Mouse (Mus musculus) heart, embryonic 11.5 days (tissue): Measurements from ENCODE around the gene Acnat2. TPM values are rescaled to one million over a fixed set of nuclear protein-coding genes. Genes with fewer than 3 reads are reported as not detected.
"Not testable (repeated sequence)": the region's sequence is repeated elsewhere in the genome, so short reads cannot be mapped to it uniquely, and the experiment has no call there.

ENCODE experiments used
- ATAC-seq: fragments of 200-750 bp; cut with Nextera tagmentation; replicated peaks from 2 replicates; pipeline ENCODE4 v1.8.0; 2017; ENCODE audit warnings: moderate library complexity; ENCODE audit not compliant: insufficient number of reproducible peaks, low FRiP score, low TSS enrichment
- H3K27ac ChIP-seq: fragments of 300-500 bp; sonication (generic); 2 replicates; pipeline ENCODE4 v1.5.1; 2014; ENCODE audit warnings: mild to moderate bottlenecking, low read depth, low read length
- H3K27me3 ChIP-seq: fragments of 300-500 bp; sonication (generic); 2 replicates; pipeline ENCODE4 v1.6.1; 2014; ENCODE audit warnings: mild to moderate bottlenecking, low read length, mixed read lengths; ENCODE audit not compliant: control insufficient read depth, insufficient read depth
- H3K36me3 ChIP-seq: fragments of 300-500 bp; sonication (generic); 2 replicates; pipeline ENCODE4 v1.6.1; 2014; ENCODE audit warnings: mild to moderate bottlenecking, low read length, moderate library complexity, mixed read lengths; ENCODE audit not compliant: control insufficient read depth, insufficient read depth
- H3K4me1 ChIP-seq: fragments of 300-500 bp; sonication (generic); 2 replicates; pipeline ENCODE4 v1.6.1; 2014; ENCODE audit warnings: low read length; ENCODE audit not compliant: control insufficient read depth, insufficient read depth
- H3K4me2 ChIP-seq: fragments of 300-500 bp; sonication (generic); 2 replicates; pipeline ENCODE4 v1.6.1; 2014; ENCODE audit warnings: mild to moderate bottlenecking, moderate library complexity
- H3K4me3 ChIP-seq: fragments of 300-500 bp; sonication (generic); 2 replicates; pipeline ENCODE4 v1.5.1; 2014; ENCODE audit warnings: low read depth, low read length
- H3K9ac ChIP-seq: fragments of 300-500 bp; sonication (generic); 2 replicates; pipeline ENCODE4 v1.6.1; 2014; ENCODE audit warnings: mild to moderate bottlenecking, low read depth, low read length, moderate library complexity
- H3K9me3 ChIP-seq: fragments of 300-500 bp; sonication (generic); replicated peaks from 2 replicates; pipeline ENCODE4 v1.6.1; 2016; ENCODE audit warnings: low read length; ENCODE audit not compliant: control insufficient read depth
- WGBS: fragments of 180-500 bp; shearing (Covaris S2); extraction: QIAGEN DNeasy Blood & Tissue Kit; methylation state at CpG from one replicate; pipeline ENCODE4 v1.1.7; 2014; ENCODE audit not compliant: insufficient replicate concordance; 5-methylcytosine and 5-hydroxymethylcytosine counted together
- polyA plus RNA-seq: library from polyadenylated mRNA; unstranded; fragments of >200 nt; fragmentation: Nextera tagmentation; extraction: Ambion mirVana; gene quantifications from 2 replicates; pipeline ENCODE4 v1.2.1, GENCODE M21; 2014

Acnat2 gene
- polyA plus RNA-seq = not detected in 2 replicates

DNA sequence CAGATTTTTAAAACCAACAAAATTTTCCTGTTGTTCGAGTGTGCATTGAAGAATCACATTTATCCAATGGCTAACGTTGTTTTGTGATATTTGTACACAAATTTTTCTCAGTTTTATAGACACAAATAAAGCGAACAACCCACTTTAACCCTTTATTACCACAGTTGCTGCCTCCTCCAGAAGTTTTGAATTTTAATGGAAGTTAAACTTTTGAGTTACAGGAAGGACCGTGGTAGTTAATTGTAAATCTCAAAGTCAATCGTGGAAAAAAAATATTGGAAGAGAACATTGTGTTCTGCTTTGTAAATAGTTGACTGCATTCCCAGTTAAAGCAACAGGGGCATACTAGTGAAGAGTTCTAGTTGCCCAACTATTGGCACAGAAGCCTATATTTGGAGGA lies at the start of gene Acnat2:
Acnat2 (minus strand) TSS at position 195 of the 400 bp plus-strand sequence.
- WGBS = 77% methylated on average over 5 of the region's 5 CpGs
- not testable (repeated sequence) for ATAC-seq, H3K4me1 ChIP-seq, H3K9me3 ChIP-seq, H3K4me3 ChIP-seq, H3K27me3 ChIP-seq, H3K27ac ChIP-seq, H3K9ac ChIP-seq, H3K36me3 ChIP-seq, H3K4me2 ChIP-seq

DNA sequence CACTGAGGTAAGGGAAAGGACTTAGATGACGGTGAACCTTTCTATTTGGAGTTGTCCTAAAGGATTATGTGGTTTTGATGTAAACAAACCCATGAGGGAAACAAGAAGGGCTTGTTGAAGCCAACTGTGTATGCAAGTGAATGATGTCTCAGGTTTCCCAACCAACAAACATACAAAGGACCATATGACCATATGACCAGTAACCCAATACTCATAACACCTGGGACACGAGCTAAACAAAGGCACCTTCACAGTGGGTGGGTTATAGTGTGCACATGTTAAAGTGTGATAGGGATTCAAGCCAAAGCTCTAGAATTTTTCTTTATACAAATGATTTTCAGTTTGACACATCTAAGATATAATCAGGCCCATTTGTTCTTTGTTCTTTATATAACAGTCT lies 48.2 kb upstream of the Acnat2 start:
- Histone ChIP-seq H3K27ac (no peak overlapping the region), H3K9me3 (no peaks in the 10 kb centered on the region), H3K4me1 (no peaks in the 10 kb centered on the region), H3K4me2 (no peak overlapping the region), H3K9ac (no peak overlapping the region), H3K27me3 (no peaks in the 10 kb centered on the region), H3K4me3 (no peak overlapping the region), H3K36me3 (no peaks in the 10 kb centered on the region)
- WGBS = 82% methylated on average over 2 of the region's 2 CpGs
- ATAC-seq = no peak

DNA sequence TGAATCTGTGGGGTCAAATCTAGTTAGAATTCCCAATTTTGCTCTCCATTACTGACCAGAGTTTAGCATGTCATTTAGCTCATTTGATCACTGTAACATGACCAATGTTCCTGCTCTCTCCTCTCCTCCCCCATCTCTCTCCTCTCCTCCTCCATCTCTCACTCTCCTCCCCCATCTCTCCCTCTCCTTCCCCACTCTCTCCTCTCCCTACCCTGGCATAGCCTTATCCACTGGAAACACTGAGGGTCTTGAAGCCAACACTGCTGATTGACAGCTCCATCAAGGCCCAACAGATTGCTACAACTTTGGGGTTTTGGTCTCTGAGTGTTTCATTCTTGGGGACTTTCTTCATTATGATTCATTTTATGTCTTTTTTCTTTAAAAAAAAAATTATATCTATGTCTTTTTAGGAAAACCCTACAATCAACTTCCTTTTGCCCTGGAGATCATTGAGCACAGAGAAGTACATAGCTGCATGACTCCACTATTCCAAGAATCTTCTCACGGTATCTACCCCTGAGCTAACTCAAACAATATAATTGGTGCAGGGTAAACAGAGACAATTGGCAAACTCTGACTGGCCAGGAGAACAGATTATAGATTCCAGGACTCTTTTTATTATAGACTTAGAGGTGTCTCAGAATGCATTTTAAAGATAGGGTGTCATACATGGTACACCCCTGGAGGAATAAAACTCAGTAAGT lies 44.0 kb upstream of the Acnat2 start:
- no peak for ATAC-seq
- Histone ChIP-seq H3K4me3 (no peak overlapping the region), H3K4me1 (no peaks in the 10 kb centered on the region), H3K27me3 (no peaks in the 10 kb centered on the region), H3K36me3 (no peaks in the 10 kb centered on the region), H3K27ac (no peak overlapping the region), H3K4me2 (no peak overlapping the region), H3K9me3 (no peaks in the 10 kb centered on the region), H3K9ac (no peak overlapping the region)
- WGBS = 84% methylated on average over 1 of the region's 1 CpGs

DNA sequence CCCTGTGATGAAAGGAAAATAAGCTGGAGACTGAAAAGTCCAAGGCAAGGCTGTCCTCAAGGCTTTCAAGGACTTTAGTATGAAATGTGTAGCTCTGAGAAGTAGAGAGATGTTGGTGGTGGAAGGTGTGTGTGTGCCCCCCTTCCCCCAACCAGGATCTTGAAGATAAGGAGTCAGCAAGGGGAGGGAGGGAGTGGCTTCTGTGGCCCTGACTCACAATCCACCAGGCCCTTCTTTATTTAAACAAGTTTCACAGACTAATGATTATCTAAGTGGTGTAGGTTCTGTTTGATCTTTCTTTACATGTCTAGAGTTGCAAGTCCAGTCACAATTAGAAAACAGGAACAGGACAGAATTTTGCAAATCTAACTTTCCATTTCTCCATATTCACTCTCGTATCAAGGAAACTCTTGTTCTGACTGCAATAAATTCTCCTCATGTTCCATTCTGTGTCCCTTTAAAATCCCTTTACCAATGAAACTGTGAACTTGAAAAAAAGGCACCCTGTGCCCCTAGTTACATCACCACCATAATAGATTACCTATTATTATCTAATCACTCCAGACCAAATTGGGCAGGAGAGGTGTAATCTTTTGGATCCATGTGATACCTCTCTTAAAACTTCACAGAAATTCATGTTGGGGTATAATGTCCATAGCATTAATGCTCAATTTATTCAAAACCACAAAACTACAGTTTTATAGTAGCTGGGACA lies 43.3 kb upstream of the Acnat2 start:
- H3K27me3 ChIP-seq, H3K4me2 ChIP-seq, ATAC-seq, H3K4me1 ChIP-seq, H3K9me3 ChIP-seq, H3K9ac ChIP-seq, H3K4me3 ChIP-seq, H3K36me3 ChIP-seq, H3K27ac ChIP-seq: not testable (repeated sequence)
- WGBS = no CpG with 5 or more reads among the region's 1 CpGs

DNA sequence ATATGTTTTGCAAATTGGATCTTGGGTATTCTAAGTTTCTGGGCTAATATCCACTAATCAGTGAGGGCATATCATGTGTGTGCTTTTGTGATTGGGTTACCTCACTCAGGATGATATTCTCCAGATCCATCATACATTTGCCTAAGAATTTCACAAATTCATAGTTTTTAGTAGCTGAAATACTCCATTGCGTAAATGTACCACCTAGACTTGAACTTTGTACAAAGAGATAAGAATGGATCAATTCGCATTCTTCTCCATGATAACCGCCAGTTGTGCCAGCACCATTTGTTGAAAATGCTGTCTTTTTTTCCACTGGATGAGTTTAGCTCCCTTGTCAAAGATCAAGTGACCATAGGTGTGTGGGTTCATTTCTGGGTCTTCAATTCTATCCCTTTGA lies 29.0 kb upstream of the Acnat2 start:
- H3K27me3 ChIP-seq, H3K4me1 ChIP-seq, H3K4me3 ChIP-seq, H3K9me3 ChIP-seq, H3K9ac ChIP-seq, H3K36me3 ChIP-seq, H3K4me2 ChIP-seq, H3K27ac ChIP-seq, ATAC-seq: not testable (repeated sequence)
- WGBS = 84% methylated on average over 3 of the region's 3 CpGs

DNA sequence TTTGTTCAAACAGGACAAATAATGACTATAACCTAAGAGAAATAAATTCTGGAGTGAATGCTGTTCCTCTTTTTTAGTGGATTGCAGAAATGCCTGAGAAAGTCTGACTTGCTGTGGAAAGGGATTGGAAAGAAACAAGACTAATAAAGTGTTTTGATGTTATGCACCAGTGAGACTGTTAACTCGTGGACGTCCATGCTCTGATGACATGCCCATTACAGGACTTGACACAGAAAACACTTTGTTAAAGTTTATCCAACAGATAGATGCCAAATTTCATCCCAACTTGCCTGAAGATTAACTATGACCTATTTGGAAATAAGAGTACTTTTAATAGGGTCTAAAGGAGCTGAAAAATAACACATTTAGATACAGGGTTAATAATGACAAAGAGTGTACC lies 2.2 kb upstream of the Acnat2 start:
- not testable (repeated sequence) for H3K9me3 ChIP-seq, H3K4me1 ChIP-seq, H3K27ac ChIP-seq, H3K9ac ChIP-seq, H3K4me3 ChIP-seq, ATAC-seq, H3K4me2 ChIP-seq, H3K36me3 ChIP-seq, H3K27me3 ChIP-seq
- WGBS = 68% methylated on average over 2 of the region's 2 CpGs

DNA sequence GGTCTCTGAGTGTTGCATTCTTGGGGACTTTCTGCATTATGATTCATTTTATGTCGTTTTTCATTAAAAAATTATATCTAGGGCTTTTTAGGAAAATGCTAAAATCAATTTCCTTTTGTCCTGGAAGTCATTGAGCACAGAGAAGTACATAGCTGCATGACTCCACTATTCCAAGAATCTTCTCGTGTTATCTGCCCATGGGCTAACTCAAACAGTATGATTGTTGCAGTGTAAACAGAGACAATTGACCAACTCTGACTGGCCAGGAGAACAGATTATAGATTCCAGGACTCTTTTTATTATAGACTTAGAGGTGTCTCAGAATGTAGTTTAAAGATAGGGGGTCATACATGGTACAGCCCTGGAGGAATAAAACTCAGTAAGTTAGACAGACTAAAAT lies 21.1 kb downstream of the Acnat2 start:
- Histone ChIP-seq H3K4me2 (no peak overlapping the region), H3K27ac (no peak overlapping the region), H3K4me3 (no peak overlapping the region), H3K36me3 (no peaks in the 10 kb centered on the region), H3K27me3 (no peaks in the 10 kb centered on the region), H3K9me3 (no peaks in the 10 kb centered on the region), H3K9ac (no peak overlapping the region), H3K4me1 (no peaks in the 10 kb centered on the region)
- 37% methylated on average over 2 of the region's 2 CpGs for WGBS
- ATAC-seq = no peak

DNA sequence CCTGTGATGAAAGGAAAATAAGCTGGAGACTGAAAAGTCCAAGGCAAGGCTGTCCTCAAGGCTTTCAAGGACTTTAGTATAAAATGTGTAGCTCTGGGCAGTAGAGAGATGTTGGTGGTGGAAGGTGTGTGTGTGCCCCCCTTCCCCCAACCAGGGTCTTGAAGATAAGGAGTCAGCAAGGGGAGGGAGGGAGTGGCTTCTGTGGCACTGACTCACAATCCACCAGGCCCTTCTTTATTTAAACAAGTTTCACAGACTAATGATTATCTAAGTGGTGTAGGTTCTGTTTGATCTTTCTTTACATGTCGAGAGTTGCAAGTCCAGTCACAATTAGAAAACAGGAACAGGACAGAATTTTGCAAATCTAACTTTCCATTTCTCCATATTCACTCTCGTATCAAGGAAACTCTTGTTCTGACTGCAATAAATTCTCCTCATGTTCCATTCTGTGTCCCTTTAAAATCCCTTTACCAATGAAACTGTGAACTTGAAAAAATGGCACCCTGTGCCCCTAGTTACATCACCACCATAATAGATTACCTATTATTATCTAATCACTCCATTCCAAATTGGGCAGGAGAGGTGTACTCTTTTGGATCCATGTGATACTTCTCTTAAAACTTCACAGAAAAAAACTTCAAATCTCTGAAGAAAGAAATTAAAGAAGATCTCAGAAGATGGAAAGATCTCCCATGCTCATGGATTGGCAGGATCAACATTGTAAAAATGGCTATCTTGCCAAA lies 24.2 kb downstream of the Acnat2 start:
- not testable (repeated sequence) for H3K9me3 ChIP-seq, ATAC-seq, H3K36me3 ChIP-seq, H3K4me2 ChIP-seq, H3K4me1 ChIP-seq, H3K4me3 ChIP-seq, H3K27ac ChIP-seq, H3K9ac ChIP-seq, H3K27me3 ChIP-seq
- WGBS = 74% methylated on average over 2 of the region's 2 CpGs
